Mouse (Mus musculus) midbrain, postnatal 0 days (tissue): ENCODE measurements around the gene Nol4l. TPM values are rescaled to one million over a fixed set of nuclear protein-coding genes. Genes with fewer than 3 reads are reported as not detected.

Experiments
- ATAC-seq: fragments of 200-750 bp; cut with Nextera tagmentation; 2 replicates; pipeline ENCODE4 v1.8.0; 2017; ENCODE audit warnings: moderate number of reproducible peaks, mild to moderate bottlenecking, moderate TSS enrichment, moderate library complexity; ENCODE audit not compliant: low FRiP score
- DNase-seq: peaks from one replicate; pipeline ENCODE4 v3.0.0-alpha.2; 2015; ENCODE audit warnings: low spot score
- H3K27ac ChIP-seq: fragments of 300-500 bp; sonication (generic); 2 replicates; pipeline ENCODE4 v1.5.1; 2014; ENCODE audit warnings: low read depth, mild to moderate bottlenecking, low read length, mixed read lengths
- H3K27me3 ChIP-seq: fragments of 300-500 bp; sonication (generic); 2 replicates; pipeline ENCODE4 v1.6.1; 2014; ENCODE audit warnings: low read length, control low read depth, mixed read lengths; ENCODE audit not compliant: insufficient read depth
- H3K36me3 ChIP-seq: fragments of 300-500 bp; sonication (generic); 2 replicates; pipeline ENCODE4 v1.6.1; 2014; ENCODE audit warnings: low read length, control low read depth, mixed read lengths; ENCODE audit not compliant: insufficient read depth
- H3K4me1 ChIP-seq: fragments of 300-500 bp; sonication (generic); 2 replicates; pipeline ENCODE4 v1.6.1; 2014; ENCODE audit warnings: mild to moderate bottlenecking, control low read depth, antibody characterized with exemption, low read length, mixed read lengths; ENCODE audit not compliant: insufficient read depth
- H3K4me2 ChIP-seq: fragments of 300-500 bp; sonication (generic); 2 replicates; pipeline ENCODE4 v1.6.1; 2014; ENCODE audit warnings: low read depth, mild to moderate bottlenecking, low read length, mixed read lengths; ENCODE audit not compliant: poor library complexity, severe bottlenecking
- H3K4me3 ChIP-seq: fragments of 300-500 bp; sonication (generic); 2 replicates; pipeline ENCODE4 v1.5.1; 2014; ENCODE audit warnings: low read depth, mild to moderate bottlenecking, low read length, moderate library complexity
- H3K9ac ChIP-seq: fragments of 300-500 bp; sonication (generic); replicated peaks from 2 replicates; pipeline ENCODE4 v1.6.1; 2014; ENCODE audit warnings: mild to moderate bottlenecking, low read length, moderate library complexity, mixed read lengths; ENCODE audit not compliant: poor library complexity, severe bottlenecking
- H3K9me3 ChIP-seq: fragments of 300-500 bp; sonication (generic); 2 replicates; pipeline ENCODE4 v1.6.1; 2016; ENCODE audit warnings: low read length, control low read depth
- CTCF ChIP-seq: IDR thresholded peaks from 2 replicates; pipeline ENCODE4 v1.5.1; 2016; ENCODE audit warnings: antibody characterized with exemption, mild to moderate bottlenecking
- WGBS: fragments of 180-500 bp; shearing (Covaris S2); extraction: QIAGEN DNeasy Blood & Tissue Kit; methylation state at CpG from one replicate; pipeline ENCODE4 v1.1.7; 2014; 5-methylcytosine and 5-hydroxymethylcytosine counted together
- polyA plus RNA-seq: library from polyadenylated mRNA; unstranded; fragments of >200 nt; fragmentation: Nextera tagmentation; extraction: Ambion mirVana; gene quantifications from 2 replicates; pipeline ENCODE4 v1.2.1, GENCODE M21; 2015
- total RNA-seq: library from RNA; depleted of rRNA; stranded (reverse); fragments of >200 nt; gene quantifications from 2 replicates; pipeline ENCODE4 v1.2.3, GENCODE M21; 2014

Gene Nol4l
- total and polyA plus RNA-seq, 2 experiments from 2014 or later, result 26.4 to 97.7 TPM

DNA sequence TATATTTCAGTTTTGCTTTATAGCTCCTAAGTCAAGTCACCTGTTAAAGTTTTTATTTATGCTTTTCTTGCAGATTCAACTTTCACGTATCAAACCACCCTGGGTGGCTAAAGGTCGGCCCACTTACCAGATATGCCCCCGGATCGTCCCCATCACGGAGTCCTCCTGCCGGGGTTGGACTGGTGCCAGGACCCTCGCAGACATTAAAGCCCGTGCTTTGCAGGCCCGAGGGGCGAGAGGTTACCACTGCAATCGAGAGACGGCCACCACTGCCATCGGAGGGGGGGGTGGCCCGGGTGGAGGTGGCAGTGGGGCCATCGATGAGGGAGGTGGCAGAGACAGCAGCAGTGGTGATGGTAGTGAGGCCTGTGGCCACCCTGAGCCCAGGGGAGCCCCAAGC lies 130.6 kb downstream of the Nol4l start:
- Histone ChIP-seq H3K27me3 (no peaks in the 10 kb centered on the region), H3K9ac (no peak overlapping the region), H3K4me2 (no peak overlapping the region), H3K4me3 (no peak overlapping the region), H3K27ac (no peak overlapping the region), H3K36me3 (peaks cover 65% of the 10 kb centered on the region), H3K4me1 (no peaks in the 10 kb centered on the region), H3K9me3 (no peaks in the 10 kb centered on the region)
- no peak for DNase-seq
- no peak for TF ChIP-seq CTCF
- WGBS, result 79% methylated on average over 15 of the region's 15 CpGs
- ATAC-seq, result no peak

DNA sequence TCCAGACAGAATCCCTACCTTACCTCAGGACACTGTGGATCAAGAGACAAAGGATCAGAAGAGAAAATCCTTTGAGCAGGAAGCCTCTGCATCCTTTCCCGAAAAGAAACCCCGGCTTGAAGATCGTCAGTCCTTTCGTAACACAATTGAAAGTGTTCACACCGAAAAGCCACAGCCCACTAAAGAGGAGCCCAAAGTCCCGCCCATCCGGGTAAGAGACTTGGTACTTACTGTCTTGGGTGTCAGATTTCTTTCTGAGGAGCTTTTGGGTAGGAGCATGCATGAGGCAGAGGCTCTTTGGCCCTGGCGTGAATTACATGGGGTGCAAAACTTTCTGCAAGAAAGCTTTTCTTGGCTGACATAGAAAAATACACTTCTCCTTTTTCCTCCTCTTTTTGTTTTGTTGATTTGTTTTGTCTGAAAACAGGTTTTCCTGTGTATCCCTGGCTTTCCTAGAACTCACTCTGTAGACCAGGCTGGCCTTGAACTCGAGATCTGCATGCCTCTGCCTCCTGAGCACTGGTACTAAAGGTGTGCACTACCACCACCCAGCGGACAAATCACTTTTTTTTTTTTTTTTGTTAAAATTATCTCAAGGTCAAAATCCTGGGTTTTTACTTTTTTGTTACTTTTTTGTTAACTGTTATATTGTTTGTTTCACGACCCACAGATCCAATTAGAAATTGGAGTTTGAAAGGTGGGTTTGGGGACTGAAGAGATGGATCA lies 131.8 kb downstream of the Nol4l start:
- Histone ChIP-seq H3K4me2 (no peak overlapping the region), H3K27me3 (no peaks in the 10 kb centered on the region), H3K9me3 (no peaks in the 10 kb centered on the region), H3K4me3 (no peak overlapping the region), H3K27ac (no peak overlapping the region), H3K9ac (no peak overlapping the region), H3K36me3 (peaks cover 77% of the 10 kb centered on the region), H3K4me1 (no peaks in the 10 kb centered on the region)
- no peak for ATAC-seq
- DNase-seq, result no peak
- no peak for TF ChIP-seq CTCF
- WGBS, result 91% methylated on average over 11 of the region's 11 CpGs

DNA sequence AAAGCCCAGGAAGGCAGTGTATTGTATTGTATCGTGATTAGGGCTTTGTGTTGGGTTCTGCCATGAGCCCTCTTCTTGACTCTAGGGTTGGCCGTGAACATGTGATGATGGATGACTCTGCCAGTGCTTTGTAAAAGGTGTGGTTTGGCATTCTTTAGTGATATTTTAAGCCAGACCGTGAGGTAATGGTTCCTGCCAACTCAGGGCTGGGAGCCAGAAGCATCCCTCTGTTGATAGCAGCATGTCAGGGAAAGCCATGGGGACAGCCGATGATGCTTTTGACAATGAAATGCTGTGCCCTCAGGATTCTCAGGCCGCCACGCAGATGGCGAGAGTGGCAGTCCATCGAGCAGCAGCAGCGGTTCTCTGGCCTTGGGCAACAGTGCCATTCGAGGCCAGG lies 136.7 kb downstream of the Nol4l start:
- ATAC-seq (no peak), DNase-seq (no peak)
- TF ChIP-seq CTCF, result no peak
- Histone ChIP-seq H3K4me2 (no peak overlapping the region), H3K9ac (no peak overlapping the region), H3K36me3 (peaks cover 54% of the 10 kb centered on the region), H3K27ac (no peak overlapping the region), H3K4me1 (no peaks in the 10 kb centered on the region), H3K9me3 (no peaks in the 10 kb centered on the region), H3K4me3 (no peak overlapping the region), H3K27me3 (no peaks in the 10 kb centered on the region)
- 89% methylated on average over 10 of the region's 10 CpGs for WGBS

DNA sequence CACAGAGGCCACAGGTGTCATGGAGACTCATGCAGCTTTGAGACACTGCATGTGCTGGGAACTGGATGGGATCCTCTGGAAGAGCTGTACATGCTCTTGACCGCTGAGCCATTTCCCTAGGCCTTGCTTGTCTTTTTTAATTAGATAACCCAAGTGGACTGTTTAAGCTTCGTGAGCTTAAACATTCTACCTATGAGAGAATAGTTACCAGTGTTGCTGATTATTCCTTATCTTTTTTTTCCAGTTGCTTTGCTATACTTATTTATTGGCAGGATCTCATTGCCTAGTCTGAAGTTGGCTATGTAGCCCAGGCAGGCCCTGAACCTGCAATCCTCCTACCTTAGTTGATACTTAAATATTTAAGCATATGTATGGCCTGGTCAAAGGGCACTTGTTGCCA lies 139.9 kb downstream of the Nol4l start:
- ATAC-seq (no peak), DNase-seq (no peak)
- H3K27ac ChIP-seq, result no peak overlapping the region
- H3K9ac ChIP-seq, result no peak overlapping the region
- H3K9me3 ChIP-seq, result no peaks in the 10 kb centered on the region
- no peak for TF ChIP-seq CTCF
- no peaks in the 10 kb centered on the region for H3K27me3 ChIP-seq
- no peak overlapping the region for H3K4me2 ChIP-seq
- 92% methylated on average over 2 of the region's 2 CpGs for WGBS
- peaks cover 26% of the 10 kb centered on the region for H3K36me3 ChIP-seq
- H3K4me3 ChIP-seq, result no peak overlapping the region
- H3K4me1 ChIP-seq, result no peaks in the 10 kb centered on the region

DNA sequence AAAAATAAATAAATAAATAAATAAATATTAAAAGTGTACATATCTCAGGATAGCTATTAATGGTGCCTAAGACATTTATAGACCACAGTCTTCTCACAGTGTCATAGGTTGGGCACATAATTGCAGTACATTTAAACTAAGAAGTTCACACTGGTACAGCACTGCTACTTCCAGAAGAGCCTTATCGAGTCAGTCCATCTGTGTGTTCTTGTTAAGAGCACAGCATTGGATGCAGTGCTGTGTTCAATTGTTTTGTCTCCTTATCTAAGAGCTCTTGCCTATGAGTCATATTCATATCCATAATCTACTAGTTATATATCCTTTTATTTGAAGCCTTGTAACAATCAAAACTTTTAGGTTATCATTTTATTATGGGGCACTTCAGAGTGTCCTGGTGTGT lies 149.3 kb downstream of the Nol4l start:
- TF ChIP-seq CTCF, result no peak
- H3K4me3 ChIP-seq, result no peak overlapping the region
- 97% methylated on average over 1 of the region's 1 CpGs for WGBS

DNA sequence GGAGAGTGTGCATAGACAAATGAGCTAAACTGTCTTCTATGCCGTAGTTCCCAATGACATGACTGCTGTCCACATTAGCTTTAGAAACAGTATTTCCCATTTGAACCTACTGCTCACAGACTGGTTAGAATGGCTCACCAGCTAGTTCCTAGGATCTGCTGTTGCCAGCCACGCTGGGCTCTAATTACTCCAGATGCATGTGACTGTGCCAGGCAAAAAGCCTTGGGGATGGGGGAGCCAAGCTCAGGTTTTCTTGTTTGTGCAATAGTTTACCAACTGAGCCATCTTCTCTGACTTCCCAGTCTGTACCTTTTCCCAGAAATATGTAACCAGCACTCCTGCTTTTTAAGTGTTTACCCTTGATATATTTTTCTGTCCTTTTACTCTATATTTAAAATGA lies 154.4 kb downstream of the Nol4l start:
- no peak for DNase-seq
- WGBS, result 76% methylated on average over 2 of the region's 2 CpGs

More for the DNA sequence above, 149.3 kb downstream of the Nol4l start:
- Histone ChIP-seq H3K27ac (no peak overlapping the region), H3K4me2 (no peak overlapping the region), H3K4me1 (no peaks in the 10 kb centered on the region), H3K27me3 (no peaks in the 10 kb centered on the region), H3K9ac (no peak overlapping the region), H3K36me3 (peaks cover 8% of the 10 kb centered on the region; the same call in 1 of the 2 replicates), H3K9me3 (no peaks in the 10 kb centered on the region)
- no peak for DNase-seq
- no peak for ATAC-seq

More for the DNA sequence above, 154.4 kb downstream of the Nol4l start:
- Histone ChIP-seq H3K4me1 (no peaks in the 10 kb centered on the region), H3K36me3 (peaks cover 3% of the 10 kb centered on the region; the same call in 1 of the 2 replicates), H3K4me3 (no peak overlapping the region), H3K9ac (no peak overlapping the region), H3K9me3 (no peaks in the 10 kb centered on the region), H3K4me2 (no peak overlapping the region), H3K27ac (no peak overlapping the region), H3K27me3 (no peaks in the 10 kb centered on the region)
- ATAC-seq, result no peak
- no peak for TF ChIP-seq CTCF
